Mouse (Mus musculus): ENCODE data around the gene Maml2. TPM values are rescaled to one million over a fixed set of nuclear protein-coding genes. Genes with fewer than 3 reads are reported as not detected.

Gene Maml2
- polyA plus RNA-seq, 1 experiment from 2014 or later = 6.3 TPM

DNA sequence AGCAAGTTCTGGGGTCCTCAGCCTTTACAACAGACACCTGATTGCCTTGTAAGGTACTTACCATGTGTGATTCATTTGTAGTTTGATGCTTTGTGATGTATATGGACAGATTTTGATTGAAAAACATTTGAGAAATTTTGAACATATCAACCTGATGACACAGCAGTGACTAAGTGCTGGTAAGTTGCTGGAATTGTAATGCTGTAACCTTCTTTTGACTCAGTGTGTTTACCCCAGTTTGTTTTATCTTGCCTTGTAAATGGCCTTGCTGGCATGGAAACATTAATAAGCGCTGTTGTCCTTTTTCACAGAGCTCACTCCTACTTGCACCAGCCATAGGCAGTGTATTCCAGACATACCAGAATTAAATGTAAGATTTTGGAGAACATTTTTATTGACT, 163.2 kb downstream of the Maml2 start:
- 98% methylated on average over 1 of the region's 1 CpGs for WGBS
- no peak for DNase-seq (ENCODE audit: extremely low spot score, low spot score)
- no peaks in the 10 kb centered on the region for H3K36me3 ChIP-seq (replicated peaks)
- H3K4me3 ChIP-seq = no peak overlapping the region
- no peaks in the 10 kb centered on the region for H3K27me3 ChIP-seq (ENCODE audit: poor library complexity, severe bottlenecking)
- no peak overlapping the region for H3K27ac ChIP-seq
- 0 out of 2 replicates have a peak, but pooled peaks cover 5% of the 10 kb centered on the region for H3K4me1 ChIP-seq
- H3K9me3 ChIP-seq = no peaks in the 10 kb centered on the region

DNA sequence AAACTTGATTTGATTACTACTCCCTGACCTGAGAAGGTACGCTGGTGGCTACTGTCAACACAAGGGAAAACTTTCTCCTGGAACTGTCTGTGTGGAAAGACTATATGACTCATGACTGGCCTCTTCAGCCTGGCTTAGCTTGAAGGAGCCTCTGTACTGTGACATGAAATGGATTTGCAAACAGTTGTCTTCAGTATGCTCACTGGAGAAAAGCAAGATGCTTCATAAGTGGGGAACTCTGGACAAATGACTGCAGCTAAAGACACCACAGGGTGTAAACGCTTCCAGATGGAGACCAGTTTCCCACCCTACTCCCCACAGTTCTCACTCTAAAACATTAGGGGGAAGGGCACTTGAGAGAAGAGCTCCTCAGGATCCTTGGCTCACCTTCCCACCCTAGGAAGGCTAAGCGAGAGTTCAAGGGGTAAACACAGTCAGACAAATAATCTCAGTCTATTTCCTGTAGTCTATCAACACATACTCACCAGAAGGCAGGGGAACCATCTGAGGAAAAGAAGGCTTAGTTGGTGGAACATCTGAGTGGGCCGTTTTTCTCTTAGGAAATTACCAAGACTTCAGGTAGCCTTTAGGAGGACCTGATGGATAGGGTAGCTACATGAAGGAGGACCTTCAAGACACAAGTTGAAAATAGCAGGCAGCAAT, 167.7 kb downstream of the Maml2 start:
- no peak for DNase-seq (ENCODE audit: extremely low spot score, low spot score)
- Histone ChIP-seq H3K36me3 (replicated peaks) (no peaks in the 10 kb centered on the region), H3K9me3 (no peaks in the 10 kb centered on the region), H3K27ac (no peak overlapping the region), H3K4me3 (no peak overlapping the region), H3K27me3 (ENCODE audit: poor library complexity, severe bottlenecking) (no peaks in the 10 kb centered on the region), H3K4me1 (peaks cover 25% of the 10 kb centered on the region)
- WGBS = 86% methylated on average over 4 of the region's 4 CpGs

- Histone ChIP-seq H3K4me3 (no peak overlapping the region), H3K27me3 (ENCODE audit: poor library complexity, severe bottlenecking) (no peaks in the 10 kb centered on the region)
- WGBS = 80% methylated on average over 4 of the region's 4 CpGs
These were observed 168.6 kb downstream of the Maml2 start for GRCm38 (mm10) chr9:13466351-13466750.

DNA sequence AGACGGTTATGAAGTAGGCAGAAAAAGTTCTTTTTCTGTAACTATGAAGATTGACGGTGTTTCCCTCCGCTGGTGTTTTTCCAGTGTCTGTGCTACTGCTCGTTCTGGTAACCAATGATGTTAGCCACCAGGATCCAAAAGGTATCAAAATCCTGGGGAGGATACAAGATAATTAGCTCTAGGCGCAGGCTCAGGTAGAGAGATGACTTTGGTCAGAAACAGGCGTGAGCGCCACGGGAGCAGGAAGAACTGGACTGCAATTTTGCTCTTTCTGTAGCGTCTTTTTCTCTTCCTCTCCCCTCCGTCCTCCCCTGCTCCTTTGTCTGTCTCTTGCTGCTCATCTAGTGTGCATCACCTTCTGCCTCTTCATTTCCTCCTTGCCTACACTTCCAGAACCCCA, 169.1 kb downstream of the Maml2 start:
- Histone ChIP-seq H3K4me3 (no peak overlapping the region), H3K27ac (peak overlapping the region; percentile 20; the same call in 1 of the 2 replicates), H3K4me1 (peaks cover 25% of the 10 kb centered on the region), H3K36me3 (replicated peaks) (no peaks in the 10 kb centered on the region), H3K27me3 (ENCODE audit: poor library complexity, severe bottlenecking) (no peaks in the 10 kb centered on the region), H3K9me3 (no peaks in the 10 kb centered on the region)
- no peak for DNase-seq (ENCODE audit: extremely low spot score, low spot score)
- 92% methylated on average over 10 of the region's 10 CpGs for WGBS

More at GRCm38 (mm10) chr9:13466351-13466750, 168.6 kb downstream of the Maml2 start:
- DNase-seq (ENCODE audit: extremely low spot score, low spot score) = no peak
- Histone ChIP-seq H3K27ac (no peak overlapping the region), H3K9me3 (no peaks in the 10 kb centered on the region), H3K36me3 (replicated peaks) (no peaks in the 10 kb centered on the region), H3K4me1 (peaks cover 25% of the 10 kb centered on the region)

DNA sequence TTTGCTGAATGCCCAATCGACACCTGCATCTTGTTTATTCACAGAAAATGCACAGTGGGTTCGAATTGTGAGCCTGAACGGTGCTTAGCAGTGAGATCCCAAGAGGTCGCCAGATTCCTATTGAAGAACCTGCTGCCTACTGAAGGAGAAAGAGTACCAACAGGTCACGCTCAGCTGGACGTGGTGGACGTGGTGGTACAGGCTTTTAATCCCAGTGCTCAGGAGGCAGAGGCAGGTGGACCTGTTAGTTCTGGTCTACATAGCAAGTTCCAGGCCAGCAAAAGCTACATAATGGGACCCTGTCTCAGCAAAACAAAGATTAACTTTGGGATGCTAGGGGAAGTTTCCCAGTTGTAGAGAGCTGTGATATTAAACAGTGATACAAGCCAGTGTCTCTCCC, 170.0 kb downstream of the Maml2 start:
- Histone ChIP-seq H3K4me1 (peaks cover 25% of the 10 kb centered on the region), H3K27me3 (ENCODE audit: poor library complexity, severe bottlenecking) (no peaks in the 10 kb centered on the region), H3K4me3 (no peak overlapping the region), H3K9me3 (no peaks in the 10 kb centered on the region), H3K27ac (no peak overlapping the region), H3K36me3 (replicated peaks) (no peaks in the 10 kb centered on the region)
- 72% methylated on average over 7 of the region's 7 CpGs for WGBS
- no peak for DNase-seq (ENCODE audit: extremely low spot score, low spot score)

GRCm38 (mm10) chr9:13468778-13469177, 171.0 kb downstream of the Maml2 start:
- Histone ChIP-seq H3K27ac (peak overlapping the region; percentile 21; the same call in 1 of the 2 replicates), H3K4me1 (peaks cover 25% of the 10 kb centered on the region), H3K36me3 (replicated peaks) (no peaks in the 10 kb centered on the region), H3K27me3 (ENCODE audit: poor library complexity, severe bottlenecking) (no peaks in the 10 kb centered on the region), H3K9me3 (no peaks in the 10 kb centered on the region), H3K4me3 (no peak overlapping the region)
- WGBS = 89% methylated on average over 6 of the region's 6 CpGs
- DNase-seq (ENCODE audit: extremely low spot score, low spot score) = no peak

GRCm38 (mm10) chr9:13470013-13470412, 172.3 kb downstream of the Maml2 start:
- peaks cover 25% of the 10 kb centered on the region for H3K4me1 ChIP-seq
- H3K27ac ChIP-seq = no peak overlapping the region
- H3K4me3 ChIP-seq = no peak overlapping the region
- H3K27me3 ChIP-seq (ENCODE audit: poor library complexity, severe bottlenecking) = no peaks in the 10 kb centered on the region
- no peaks in the 10 kb centered on the region for H3K36me3 ChIP-seq (replicated peaks)
- H3K9me3 ChIP-seq = no peaks in the 10 kb centered on the region
- WGBS = 31% methylated on average over 7 of the region's 7 CpGs
- no peak for DNase-seq (ENCODE audit: extremely low spot score, low spot score)

DNA sequence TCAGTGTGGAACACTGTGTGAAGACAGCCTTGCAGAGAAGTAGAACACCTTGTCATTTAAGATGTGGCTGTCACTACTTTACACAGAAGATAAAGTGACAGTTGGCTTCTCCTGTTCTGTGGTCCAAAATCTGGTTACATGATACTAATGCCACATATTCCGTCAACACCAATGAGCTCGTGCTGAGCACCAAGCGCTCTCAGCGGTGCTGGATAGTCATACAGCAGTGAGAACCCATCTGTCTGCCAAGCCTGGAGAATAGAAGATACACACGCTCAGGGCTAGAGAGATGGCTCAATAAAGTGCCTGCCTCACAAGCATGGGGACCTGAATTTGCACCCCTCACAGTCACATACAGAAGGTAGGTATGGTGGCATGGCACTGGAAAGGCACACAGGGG, 177.2 kb downstream of the Maml2 start:
- Histone ChIP-seq H3K27ac (no peak overlapping the region), H3K36me3 (replicated peaks) (no peaks in the 10 kb centered on the region), H3K4me1 (peaks cover 17% of the 10 kb centered on the region), H3K4me3 (no peak overlapping the region), H3K9me3 (no peaks in the 10 kb centered on the region), H3K27me3 (ENCODE audit: poor library complexity, severe bottlenecking) (no peaks in the 10 kb centered on the region)
- DNase-seq (ENCODE audit: extremely low spot score, low spot score) = no peak
- WGBS = 92% methylated on average over 5 of the region's 5 CpGs

GRCm38 (mm10) chr9:13479275-13479674, 181.5 kb downstream of the Maml2 start:
- Histone ChIP-seq H3K9me3 (no peaks in the 10 kb centered on the region), H3K4me1 (peaks cover 34% of the 10 kb centered on the region), H3K4me3 (no peak overlapping the region), H3K36me3 (replicated peaks) (no peaks in the 10 kb centered on the region), H3K27me3 (ENCODE audit: poor library complexity, severe bottlenecking) (no peaks in the 10 kb centered on the region), H3K27ac (peak overlapping the region; percentile 9; the same call in 1 of the 2 replicates)
- 33% methylated on average over 4 of the region's 4 CpGs for WGBS
- DNase-seq (ENCODE audit: extremely low spot score, low spot score) = no peak

DNA sequence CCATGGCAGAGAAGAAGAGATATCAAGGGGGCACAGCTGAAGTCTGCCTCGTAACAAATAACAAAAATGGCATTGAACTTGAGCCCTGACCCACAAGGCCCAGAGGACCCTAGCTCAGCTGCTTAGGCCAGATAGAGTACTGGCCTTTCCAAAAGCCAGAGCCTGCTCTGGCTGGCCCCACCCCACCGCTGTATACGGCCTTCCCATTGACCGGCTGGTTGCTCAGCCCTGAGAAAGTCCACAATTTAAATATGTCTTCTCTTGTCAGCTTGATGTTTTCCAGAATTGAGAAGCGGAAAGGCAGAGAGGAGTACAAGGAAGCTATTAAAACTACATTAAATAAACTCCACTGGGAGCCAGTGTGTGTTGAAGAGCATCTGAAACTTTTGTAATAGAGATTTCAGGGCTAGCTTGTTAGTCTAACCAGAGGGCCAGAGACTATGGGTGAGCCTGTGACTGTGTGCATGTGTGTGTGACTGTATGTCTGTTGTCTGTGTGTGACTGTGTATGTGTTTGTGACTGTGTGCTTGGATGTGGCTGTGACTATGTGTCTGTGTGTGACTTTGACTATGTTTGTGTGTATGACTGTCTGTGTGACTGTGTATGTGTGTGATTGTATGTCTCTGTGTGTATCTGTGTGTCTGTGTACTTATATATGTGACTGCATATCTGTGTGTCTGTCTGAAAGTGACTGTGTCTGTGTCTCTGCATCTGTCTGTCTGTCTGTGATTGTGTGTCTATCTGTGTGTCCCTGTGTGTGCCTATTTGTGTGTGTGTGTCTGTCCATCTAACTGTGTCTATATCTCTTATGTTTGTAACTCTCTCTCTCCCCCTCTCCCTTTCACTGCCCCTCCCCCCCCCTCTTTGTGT, 185.7 kb downstream of the Maml2 start:
- Histone ChIP-seq H3K4me3 (no peak overlapping the region), H3K9me3 (no peaks in the 10 kb centered on the region), H3K4me1 (peaks cover 49% of the 10 kb centered on the region), H3K27ac (peak overlapping the region; percentile 68; the same call in 1 of the 2 replicates), H3K27me3 (ENCODE audit: poor library complexity, severe bottlenecking) (no peaks in the 10 kb centered on the region), H3K36me3 (replicated peaks) (no peaks in the 10 kb centered on the region)
- WGBS = 85% methylated on average over 5 of the region's 5 CpGs
- DNase-seq (ENCODE audit: extremely low spot score, low spot score) = no peak

GRCm38 (mm10) chr9:13484267-13485240, 186.8 kb downstream of the Maml2 start:
- 64% methylated on average over 12 of the region's 12 CpGs for WGBS
- no peaks in the 10 kb centered on the region for H3K27me3 ChIP-seq (ENCODE audit: poor library complexity, severe bottlenecking)
- peak overlapping the region; percentile 68 for H3K27ac ChIP-seq
- no peaks in the 10 kb centered on the region for H3K36me3 ChIP-seq (replicated peaks)
- no peak for DNase-seq (ENCODE audit: extremely low spot score, low spot score)
- peaks cover 38% of the 10 kb centered on the region for H3K4me1 ChIP-seq
- no peak overlapping the region for H3K4me3 ChIP-seq
- no peaks in the 10 kb centered on the region for H3K9me3 ChIP-seq

DNA sequence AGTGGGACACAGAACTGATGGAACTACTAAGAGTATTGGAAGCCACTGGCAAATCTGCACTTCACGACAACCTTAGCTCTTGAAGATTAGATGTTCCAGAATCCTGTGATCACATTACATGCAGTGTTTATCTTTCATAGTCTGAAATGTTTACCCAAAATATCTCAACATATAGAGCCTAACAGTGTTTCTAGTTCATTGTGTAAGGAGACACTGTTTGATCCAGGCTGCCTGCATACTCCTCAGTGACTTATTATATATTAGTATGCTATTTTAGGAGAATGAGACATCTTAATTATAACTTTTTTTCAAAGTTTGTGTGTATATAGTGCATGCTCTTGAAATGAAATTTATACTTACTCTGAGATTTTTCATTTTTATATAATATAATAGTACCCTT, 188.2 kb downstream of the Maml2 start:
- no peaks in the 10 kb centered on the region for H3K27me3 ChIP-seq (ENCODE audit: poor library complexity, severe bottlenecking)
- H3K4me3 ChIP-seq = no peak overlapping the region
- no peak for DNase-seq (ENCODE audit: extremely low spot score, low spot score)
- H3K9me3 ChIP-seq = no peaks in the 10 kb centered on the region
- no peak overlapping the region for H3K27ac ChIP-seq
- H3K36me3 ChIP-seq (replicated peaks) = no peaks in the 10 kb centered on the region
- peaks cover 28% of the 10 kb centered on the region for H3K4me1 ChIP-seq
- 85% methylated on average over 1 of the region's 1 CpGs for WGBS

Data from forebrain, embryonic 10.5 days (tissue).